Mouse (Mus musculus): ENCODE results near the gene Nup205. TPM values are rescaled to one million over a fixed set of nuclear protein-coding genes. Genes with fewer than 3 reads are reported as not detected.

Nup205 gene
- total RNA-seq, 2 experiments from 2014 or later, result 13.6 to 17.6 TPM

DNA sequence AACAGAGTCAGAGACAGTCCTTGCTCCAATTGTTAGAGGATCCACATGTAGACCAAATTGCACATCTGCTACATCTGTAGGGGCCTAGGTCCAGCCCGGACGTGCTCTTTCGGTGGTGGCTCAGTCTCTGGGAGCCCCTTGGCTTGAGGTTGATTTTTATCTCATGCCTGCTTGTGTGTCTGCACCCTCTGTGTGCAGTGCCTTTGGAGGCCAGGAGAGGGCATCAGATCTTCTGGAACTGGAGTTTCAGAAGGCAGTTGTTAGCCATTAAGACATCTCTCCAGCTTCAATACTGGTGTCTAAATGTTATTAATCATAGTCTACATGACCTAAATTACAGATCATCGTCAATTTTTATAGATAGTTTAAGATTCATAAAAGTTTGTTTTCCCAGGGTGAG lies 66.0 kb downstream of the Nup205 start:
- ATAC-seq (replicated peaks; ENCODE audit: low FRiP score, poor library complexity, severe bottlenecking), result peak; percentile 54; the same call in 1 of the 2 replicates

- no peak for ATAC-seq (replicated peaks; ENCODE audit: low FRiP score, poor library complexity, severe bottlenecking)
Measured at GRCm38 (mm10) chr6:35243989-35244388, 66.8 kb downstream of the Nup205 start.

GRCm38 (mm10) chr6:35245086-35245485 lies 67.9 kb downstream of the Nup205 start:
- no peak for ATAC-seq (replicated peaks; ENCODE audit: low FRiP score, poor library complexity, severe bottlenecking)

DNA sequence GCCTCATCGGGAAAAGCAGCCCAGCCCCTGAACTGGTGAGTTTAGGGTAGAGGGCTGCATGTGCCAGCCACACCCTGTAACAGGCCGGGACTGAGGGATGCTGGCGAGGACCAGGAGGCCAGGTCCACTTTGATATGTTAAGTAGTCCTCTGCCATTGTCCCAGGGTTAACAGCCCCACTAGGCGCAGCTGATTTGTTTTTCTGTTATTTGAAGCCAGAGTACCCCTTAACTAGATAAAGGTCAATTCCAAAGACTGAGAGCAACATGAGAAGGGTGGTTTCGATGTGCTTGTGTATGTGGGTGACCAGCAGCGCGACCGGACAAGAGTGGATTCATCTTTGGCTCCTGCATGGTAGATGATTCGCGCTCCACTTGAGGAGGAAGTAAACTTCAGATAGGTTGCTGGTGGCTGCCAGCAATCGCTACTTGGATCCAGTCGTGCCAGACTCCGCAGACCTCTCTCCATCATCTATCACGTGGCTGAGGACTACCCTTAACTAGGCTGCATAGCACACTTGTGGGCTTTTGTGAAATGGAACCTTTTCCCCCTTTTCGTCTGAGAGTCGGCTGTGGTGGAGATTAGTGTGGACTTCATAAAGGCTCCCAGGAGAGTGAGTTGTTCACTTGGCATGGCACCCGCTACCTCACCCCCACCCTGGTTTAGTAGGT lies 74.7 kb downstream of the Nup205 start:
- no peak for ATAC-seq (replicated peaks; ENCODE audit: low FRiP score, poor library complexity, severe bottlenecking)

DNA sequence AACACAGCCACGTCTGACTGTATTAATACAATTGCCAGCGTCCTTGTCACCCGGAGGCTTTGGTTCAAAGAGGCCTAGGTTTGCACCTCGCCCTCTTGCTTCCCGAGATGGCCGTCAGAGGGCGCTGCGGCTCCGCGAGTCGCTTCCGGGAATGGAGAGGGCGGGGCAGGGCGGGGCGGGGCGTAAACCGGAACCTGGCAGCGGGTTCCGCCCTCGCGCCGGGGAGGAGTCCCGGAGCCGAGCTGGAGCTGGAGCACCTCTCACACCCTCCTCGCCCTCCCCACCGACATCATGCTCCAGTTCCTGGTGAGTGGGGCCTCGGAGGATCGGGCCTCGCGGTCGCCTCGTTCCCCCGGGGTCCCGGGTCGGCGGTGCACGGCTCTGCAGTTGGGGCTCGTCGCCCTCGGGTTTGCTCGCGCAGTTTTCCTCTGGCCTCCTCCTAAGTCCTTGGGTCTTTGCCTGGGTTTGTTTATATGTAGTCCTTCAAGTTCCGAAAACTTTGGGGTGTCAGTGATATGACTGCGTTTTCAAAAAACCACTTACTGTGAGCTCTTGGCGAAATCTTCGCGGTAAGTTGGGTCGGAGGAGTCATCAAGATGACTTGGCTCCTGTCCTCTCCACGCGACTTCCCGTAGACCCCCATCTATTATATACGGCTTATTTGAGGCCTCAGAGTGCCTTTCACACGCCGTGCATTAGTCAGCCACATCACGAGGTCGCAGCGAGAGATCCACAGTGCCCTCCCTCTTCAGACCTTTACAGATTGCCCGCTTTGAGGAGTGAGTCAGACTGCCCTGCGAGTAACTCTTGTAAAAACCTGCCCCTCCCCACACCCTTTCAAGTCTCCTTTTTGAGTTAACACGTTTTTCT lies 75.5 kb downstream of the Nup205 start:
- ATAC-seq (replicated peaks; ENCODE audit: low FRiP score, poor library complexity, severe bottlenecking), result peak; percentile 65

DNA sequence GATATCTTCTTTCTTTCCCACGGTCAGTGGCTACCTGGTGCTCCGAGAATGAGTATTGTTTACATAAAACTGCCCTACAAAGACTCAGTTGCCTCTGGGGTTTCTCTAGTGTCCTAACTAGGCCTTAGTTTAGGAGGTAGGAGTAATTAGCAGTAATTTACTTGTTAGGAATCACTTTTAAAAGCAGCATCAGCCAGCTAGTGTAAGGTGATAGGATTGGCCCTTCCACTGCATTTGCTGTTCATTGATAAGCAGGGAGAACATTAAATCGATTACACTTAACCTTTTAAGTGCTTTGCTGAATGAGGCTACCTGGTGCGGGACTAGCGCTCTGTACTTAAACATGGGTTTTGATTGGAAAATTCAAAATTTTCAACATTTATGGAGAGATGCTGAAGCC lies 76.3 kb downstream of the Nup205 start:
- ATAC-seq (replicated peaks; ENCODE audit: low FRiP score, poor library complexity, severe bottlenecking), result 0 out of 2 replicates have a peak, but pooled peaks have one; percentile 1

DNA sequence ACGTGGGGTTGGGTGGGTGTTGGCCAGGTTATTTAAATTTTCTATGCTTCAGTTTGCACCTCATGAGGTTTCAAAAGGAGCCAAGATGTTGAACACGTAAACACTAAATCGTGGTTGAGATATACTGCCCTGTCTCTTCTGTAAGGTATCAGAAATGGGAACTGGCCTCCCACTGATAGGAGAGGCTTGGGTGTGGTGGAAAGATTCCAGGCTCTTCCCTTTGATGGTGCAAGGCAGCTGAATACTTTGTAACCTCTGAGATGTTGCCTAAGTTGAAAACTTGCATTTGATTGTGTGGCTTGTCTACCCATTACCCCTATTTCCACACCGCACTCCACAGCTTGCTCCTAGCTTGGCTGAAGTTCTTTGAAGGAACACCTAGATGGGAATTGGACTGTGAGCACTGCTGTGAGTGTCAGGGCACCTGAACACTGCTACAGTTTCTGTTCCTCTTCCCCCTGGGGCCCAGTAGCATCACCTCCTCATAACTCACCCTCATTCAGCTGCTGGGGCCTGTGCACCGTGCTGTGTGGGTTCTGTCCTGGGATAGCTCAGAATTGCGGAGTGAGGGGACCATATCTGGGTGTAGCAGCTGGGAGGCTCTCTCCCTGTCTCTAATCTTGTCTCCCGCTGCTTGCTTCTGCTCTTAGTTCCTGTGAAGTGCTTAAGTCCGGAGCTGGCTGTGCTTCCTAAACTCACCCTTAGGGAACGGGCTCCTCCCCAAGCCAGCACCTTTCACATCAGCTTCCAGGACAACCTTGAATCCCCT lies 77.1 kb downstream of the Nup205 start:
- peak; percentile 58 for ATAC-seq (replicated peaks; ENCODE audit: low FRiP score, poor library complexity, severe bottlenecking)

GRCm38 (mm10) chr6:35255017-35255416 lies 77.8 kb downstream of the Nup205 start:
- ATAC-seq (replicated peaks; ENCODE audit: low FRiP score, poor library complexity, severe bottlenecking), result no peak

- peak; percentile 63 for ATAC-seq (replicated peaks; ENCODE audit: low FRiP score, poor library complexity, severe bottlenecking)
Measured at GRCm38 (mm10) chr6:35256691-35257090, 79.5 kb downstream of the Nup205 start.

DNA sequence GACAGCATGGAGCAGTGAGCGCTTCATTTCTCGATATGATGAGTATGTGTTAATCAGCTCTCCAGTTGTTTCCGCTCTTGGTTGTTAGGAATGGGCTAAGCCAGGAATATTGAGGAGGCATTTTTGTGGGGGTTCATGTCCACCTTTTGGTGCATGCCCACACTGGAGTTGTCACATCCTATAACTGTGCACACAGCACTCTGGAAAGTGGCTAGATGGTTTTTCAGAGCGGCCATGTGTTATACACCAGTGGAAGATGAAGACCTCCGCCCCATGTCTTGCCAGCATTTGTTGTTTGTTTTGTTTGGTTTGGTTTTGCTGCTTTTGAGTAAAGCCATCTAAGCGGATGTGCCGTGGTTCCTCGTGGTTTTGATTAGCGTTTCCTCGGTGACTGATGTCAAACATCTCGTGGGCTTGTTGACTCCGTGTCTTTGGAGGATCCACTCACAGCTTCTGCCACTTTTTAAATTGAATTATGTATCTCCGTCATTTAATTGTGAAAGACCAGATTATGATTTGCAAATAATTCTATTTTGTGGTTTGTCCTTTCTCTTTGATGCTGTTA lies 80.5 kb downstream of the Nup205 start:
- ATAC-seq (replicated peaks; ENCODE audit: low FRiP score, poor library complexity, severe bottlenecking), result no peak

DNA sequence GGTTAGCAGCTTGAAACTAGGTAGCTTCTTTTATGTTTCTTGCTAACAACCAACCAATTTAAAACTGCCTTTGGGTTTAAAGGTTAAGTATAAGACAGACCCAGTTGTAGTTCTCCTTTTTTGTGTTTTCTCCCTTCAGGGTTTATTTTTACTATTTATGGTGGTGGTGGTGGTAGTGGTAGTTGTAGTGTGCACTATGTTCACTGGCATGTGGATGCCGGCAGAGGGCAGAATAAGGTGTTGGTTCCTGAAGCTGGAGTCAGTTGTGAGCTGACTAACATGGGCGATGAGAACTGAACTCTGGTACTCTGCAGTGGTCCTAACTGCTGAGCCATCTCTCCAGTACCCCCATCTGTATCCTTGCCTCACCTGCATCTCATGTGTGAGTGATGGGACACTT lies 81.7 kb downstream of the Nup205 start:
- ATAC-seq (replicated peaks; ENCODE audit: low FRiP score, poor library complexity, severe bottlenecking), result no peak

- no peak for ATAC-seq (replicated peaks; ENCODE audit: low FRiP score, poor library complexity, severe bottlenecking)
Measured at GRCm38 (mm10) chr6:35259526-35259925, 82.3 kb downstream of the Nup205 start.

DNA sequence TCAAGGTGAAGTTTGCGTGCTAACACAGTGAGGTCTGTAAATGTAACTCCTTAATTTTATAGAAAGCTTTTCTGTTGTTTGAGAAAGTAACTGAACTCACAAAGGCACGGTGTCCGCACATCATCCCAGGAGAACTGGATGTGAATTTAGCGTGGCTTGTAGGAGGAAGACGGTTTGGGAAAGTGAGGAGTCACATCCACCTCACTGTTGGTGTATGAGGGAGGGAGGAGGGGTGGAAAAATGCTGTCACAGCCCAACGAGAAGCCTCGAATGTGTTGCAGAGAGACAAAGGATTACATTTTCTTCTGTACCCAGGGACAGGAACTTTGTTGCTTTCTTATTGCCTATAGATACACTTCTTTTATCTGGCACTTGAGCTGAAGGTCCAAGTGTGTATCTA lies 83.3 kb downstream of the Nup205 start:
- ATAC-seq (replicated peaks; ENCODE audit: low FRiP score, poor library complexity, severe bottlenecking), result no peak

DNA sequence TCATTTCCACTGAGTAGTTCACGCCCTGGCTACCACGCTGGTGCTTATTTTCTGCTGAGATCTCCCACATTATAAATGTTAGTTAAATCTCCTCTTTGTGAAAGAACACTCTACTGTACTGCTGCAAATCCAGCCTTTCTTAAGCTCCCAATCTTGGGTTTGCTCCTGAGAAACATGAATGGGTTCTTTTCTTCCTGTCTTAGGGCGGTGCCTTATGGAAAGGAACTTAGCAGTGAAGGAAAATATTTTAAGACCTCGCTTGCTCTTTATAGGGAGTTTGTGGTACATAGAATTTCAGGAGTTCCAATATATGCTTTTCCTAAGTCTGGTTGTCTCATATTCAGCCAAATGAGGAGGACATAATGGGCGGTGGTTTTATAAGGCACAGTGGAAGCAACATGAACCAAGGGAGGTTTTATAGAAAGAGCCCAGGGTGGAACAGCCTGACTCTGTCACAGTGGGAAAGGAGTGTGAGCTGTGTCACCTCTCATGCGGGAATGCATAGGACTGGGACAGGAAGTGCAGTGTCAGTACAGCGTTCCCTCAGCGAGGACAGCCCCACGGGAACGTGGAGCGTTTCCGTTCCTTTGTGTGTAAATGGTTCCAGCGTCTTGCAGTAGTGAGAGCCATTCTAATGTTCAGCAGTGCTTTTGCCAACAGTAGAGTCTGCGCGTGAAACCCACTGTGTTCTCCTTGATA lies 88.5 kb downstream of the Nup205 start:
- ATAC-seq (replicated peaks; ENCODE audit: low FRiP score, poor library complexity, severe bottlenecking), result no peak

GRCm38 (mm10) chr6:35268711-35269110 lies 91.5 kb downstream of the Nup205 start:
- ATAC-seq (replicated peaks; ENCODE audit: low FRiP score, poor library complexity, severe bottlenecking), result no peak

- no peak for ATAC-seq (replicated peaks; ENCODE audit: low FRiP score, poor library complexity, severe bottlenecking)
Measured at GRCm38 (mm10) chr6:35269643-35270042, 92.4 kb downstream of the Nup205 start.

- no peak for ATAC-seq (replicated peaks; ENCODE audit: low FRiP score, poor library complexity, severe bottlenecking)
Measured at GRCm38 (mm10) chr6:35271094-35271855, 94.1 kb downstream of the Nup205 start.

- ATAC-seq (replicated peaks; ENCODE audit: low FRiP score, poor library complexity, severe bottlenecking), result no peak
Measured at GRCm38 (mm10) chr6:35271868-35272765, 94.9 kb downstream of the Nup205 start.
